Mouse (Mus musculus): ENCODE measurements around the gene Mipol1. TPM values are rescaled to one million over a fixed set of nuclear protein-coding genes. Genes with fewer than 3 reads are reported as not detected.

Mipol1 gene
- polyA plus RNA-seq (2016; fragmentation: Nextera tagmentation; extraction: Ambion mirVana): 8.7 and 10.2 TPM in 2 replicates

DNA sequence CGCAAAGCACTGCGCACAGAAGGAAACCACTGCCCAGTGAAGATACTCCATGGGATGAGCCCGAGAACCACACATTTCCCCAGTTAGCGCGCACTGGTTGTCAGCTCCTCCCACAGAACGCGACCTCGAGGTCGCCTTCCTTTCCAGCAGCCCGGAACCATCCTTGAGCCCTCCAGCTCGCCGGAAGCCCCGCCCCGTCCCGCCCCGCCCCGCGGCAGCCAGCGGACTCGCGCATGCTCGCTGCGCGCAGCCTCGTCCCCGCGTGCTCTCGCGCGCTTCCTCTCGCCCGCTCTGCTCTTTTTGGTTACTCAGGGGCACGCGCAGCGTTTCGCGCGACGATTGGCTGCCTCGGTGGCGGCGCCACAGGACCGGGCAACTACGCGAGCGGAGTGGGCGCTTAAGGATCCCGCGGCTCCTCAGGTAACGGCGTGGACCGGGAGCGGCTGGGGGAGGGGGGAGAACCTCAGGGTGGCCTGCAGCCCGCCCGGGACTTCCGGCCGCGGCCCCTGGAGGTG is at the start of gene Mipol1, which contains the start of gene Prps1l3:
Gene Mipol1 (plus strand): TSS at position 236 of the 515 bp plus-strand sequence.
Gene Prps1l3 (plus strand): TSS at position 221 of the 515 bp plus-strand sequence.
- Histone ChIP-seq H3K27ac (peak within 1 kb of the TSS; percentile 98), H3K4me3 (peak within 1 kb of the TSS; percentile 81), H3K36me3 (no peaks in the 10 kb centered on the region), H3K4me1 (peaks cover 7% of the 10 kb centered on the region), H3K27me3 (ENCODE audit: insufficient read depth, poor library complexity, severe bottlenecking) (no peaks in the 10 kb centered on the region), H3K9me3 (no peaks in the 10 kb centered on the region)
- DNase-seq (ENCODE audit: low spot score): peak; percentile 97
- under 1% methylated on average over 58 of the region's 58 CpGs for WGBS

DNA sequence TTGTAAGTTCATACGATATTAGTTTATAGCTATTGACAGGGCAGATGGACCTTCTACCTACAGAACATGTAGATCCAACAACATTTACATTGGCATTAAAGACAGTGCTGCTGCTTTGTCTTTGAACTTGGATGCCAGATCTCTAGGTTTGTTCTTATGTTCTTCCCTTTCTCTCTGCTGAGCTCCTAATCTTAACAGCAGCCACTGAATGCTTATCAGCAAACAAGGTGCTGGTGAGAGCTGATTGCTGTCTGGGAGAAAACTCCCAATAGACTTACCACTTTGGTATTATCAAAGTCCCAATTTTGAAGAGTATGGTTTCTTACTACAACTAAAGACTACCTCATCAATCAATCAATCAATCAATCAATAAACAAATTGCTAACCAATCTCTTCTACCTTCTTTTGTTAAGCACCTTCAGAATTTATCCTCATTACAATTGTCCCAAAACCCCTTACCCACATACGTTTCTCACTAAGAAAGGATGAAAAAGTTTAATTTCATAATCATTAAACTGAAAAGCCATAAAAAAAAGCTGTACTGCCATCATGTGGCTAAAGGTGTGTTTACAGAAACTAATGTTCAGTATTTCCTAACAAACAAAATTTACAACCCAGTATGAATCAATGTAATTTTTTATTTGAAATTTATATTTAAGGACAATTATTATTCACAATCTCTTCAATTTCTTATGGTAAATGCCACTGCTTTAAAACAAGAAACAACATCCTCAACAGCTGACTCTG is 45.7 kb upstream of the Mipol1 start:
- WGBS: 62% methylated on average over 2 of the region's 2 CpGs
- no peak for DNase-seq (ENCODE audit: low spot score)

DNA sequence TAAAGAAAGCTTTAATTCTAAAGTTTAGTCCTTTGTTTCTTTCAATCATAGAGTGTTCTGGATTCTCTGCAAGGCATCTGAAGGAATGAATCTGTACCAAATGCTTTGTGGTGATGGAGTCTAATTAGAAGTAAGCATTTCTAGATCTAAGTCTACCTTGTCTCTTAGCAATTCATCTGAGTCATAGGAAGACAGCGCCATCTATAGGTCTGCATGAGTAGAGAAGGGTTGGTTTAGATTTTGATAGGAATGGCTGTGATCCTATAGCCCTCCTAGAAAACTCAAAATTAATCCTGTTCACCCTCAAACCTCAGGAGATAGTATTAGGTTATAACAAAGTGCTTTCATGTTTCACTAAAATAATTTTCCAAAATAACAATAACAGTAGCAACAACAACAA is 44.8 kb upstream of the Mipol1 start:
- Histone ChIP-seq H3K4me1 (no peaks in the 10 kb centered on the region), H3K36me3 (no peaks in the 10 kb centered on the region), H3K27me3 (ENCODE audit: insufficient read depth, poor library complexity, severe bottlenecking) (no peaks in the 10 kb centered on the region), H3K27ac (no peak overlapping the region), H3K4me3 (no peak overlapping the region), H3K9me3 (no peaks in the 10 kb centered on the region)
- 0% methylated on average over 1 of the region's 1 CpGs for WGBS
- DNase-seq (ENCODE audit: low spot score): no peak

More for the DNA sequence above, 45.7 kb upstream of the Mipol1 start:
- no peaks in the 10 kb centered on the region for H3K27me3 ChIP-seq (ENCODE audit: insufficient read depth, poor library complexity, severe bottlenecking)
- no peak overlapping the region for H3K4me3 ChIP-seq
- H3K36me3 ChIP-seq: no peaks in the 10 kb centered on the region
- no peak overlapping the region for H3K27ac ChIP-seq
- no peaks in the 10 kb centered on the region for H3K9me3 ChIP-seq
- no peaks in the 10 kb centered on the region for H3K4me1 ChIP-seq

DNA sequence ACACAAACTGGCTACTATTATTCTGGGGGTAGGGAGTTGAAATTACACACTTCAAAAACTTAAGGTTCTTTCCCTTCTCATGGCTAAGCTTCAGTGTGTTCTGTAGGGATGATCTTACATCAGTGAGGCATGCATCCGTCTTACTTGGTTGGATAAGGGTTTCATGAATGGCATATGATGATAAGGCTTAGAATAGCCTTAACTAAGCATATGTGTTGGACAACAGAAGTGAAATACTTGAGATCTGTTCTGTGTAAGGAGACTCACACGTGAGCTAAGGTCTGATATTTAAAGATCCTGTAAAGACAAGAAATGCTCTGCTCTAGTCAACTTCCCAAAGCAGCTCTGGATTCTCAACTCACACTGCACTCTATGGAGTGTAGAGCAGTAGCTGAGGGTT is 44.1 kb upstream of the Mipol1 start:
- Histone ChIP-seq H3K4me3 (no peak overlapping the region), H3K36me3 (no peaks in the 10 kb centered on the region), H3K27ac (no peak overlapping the region), H3K9me3 (no peaks in the 10 kb centered on the region), H3K27me3 (ENCODE audit: insufficient read depth, poor library complexity, severe bottlenecking) (no peaks in the 10 kb centered on the region), H3K4me1 (no peaks in the 10 kb centered on the region)
- 51% methylated on average over 2 of the region's 2 CpGs for WGBS
- no peak for DNase-seq (ENCODE audit: low spot score)

DNA sequence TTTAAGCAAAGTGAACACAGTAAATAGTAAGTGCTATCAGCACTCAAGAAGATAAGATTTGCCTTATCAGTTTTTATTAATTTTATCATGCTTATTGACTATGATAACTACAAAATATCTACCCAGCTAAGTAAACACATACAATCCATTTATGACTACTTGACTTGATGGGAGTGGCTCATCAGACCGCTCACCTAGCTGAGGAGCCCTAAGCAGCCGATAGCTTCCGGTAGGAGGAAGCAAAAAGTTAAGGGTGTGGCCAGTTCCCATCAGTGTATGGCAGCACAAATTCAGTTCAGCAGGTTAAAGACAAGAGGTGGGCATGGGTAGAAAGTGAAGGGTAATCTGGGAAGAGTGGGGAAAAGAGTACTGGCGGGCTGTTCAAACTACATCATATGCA is 43.2 kb upstream of the Mipol1 start:
- no peaks in the 10 kb centered on the region for H3K4me1 ChIP-seq
- no peak overlapping the region for H3K4me3 ChIP-seq
- H3K27ac ChIP-seq: no peak overlapping the region
- WGBS: 87% methylated on average over 4 of the region's 4 CpGs
- H3K36me3 ChIP-seq: no peaks in the 10 kb centered on the region
- no peaks in the 10 kb centered on the region for H3K9me3 ChIP-seq
- H3K27me3 ChIP-seq (ENCODE audit: insufficient read depth, poor library complexity, severe bottlenecking): no peaks in the 10 kb centered on the region
- DNase-seq (ENCODE audit: low spot score): no peak

DNA sequence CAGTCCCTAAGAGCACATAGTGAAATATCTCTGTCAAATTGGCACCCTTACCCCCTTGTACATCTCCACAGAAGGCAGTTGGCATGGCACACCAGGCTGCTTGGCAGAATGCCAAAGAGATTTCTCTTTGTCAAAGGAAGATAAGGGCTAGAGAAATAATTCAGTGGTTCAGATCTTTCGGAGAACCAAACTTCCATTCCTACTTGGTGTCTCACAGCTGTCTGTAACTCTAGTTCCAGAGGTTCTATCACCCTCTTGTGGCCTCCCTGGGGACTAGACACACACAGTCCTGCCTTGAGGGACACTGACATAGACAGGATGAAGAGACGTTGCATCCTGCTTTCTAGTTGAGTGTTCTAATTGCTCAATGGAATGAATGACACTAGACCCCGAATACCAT is 35.6 kb upstream of the Mipol1 start:
- Histone ChIP-seq H3K4me3 (no peak overlapping the region), H3K9me3 (no peaks in the 10 kb centered on the region), H3K4me1 (peaks cover 7% of the 10 kb centered on the region; the same call in 1 of the 2 replicates), H3K27me3 (ENCODE audit: insufficient read depth, poor library complexity, severe bottlenecking) (0 out of 2 replicates have a peak, but pooled peaks cover 7% of the 10 kb centered on the region), H3K27ac (no peak overlapping the region), H3K36me3 (no peaks in the 10 kb centered on the region)
- 29% methylated on average over 3 of the region's 3 CpGs for WGBS
- DNase-seq (ENCODE audit: low spot score): no peak

DNA sequence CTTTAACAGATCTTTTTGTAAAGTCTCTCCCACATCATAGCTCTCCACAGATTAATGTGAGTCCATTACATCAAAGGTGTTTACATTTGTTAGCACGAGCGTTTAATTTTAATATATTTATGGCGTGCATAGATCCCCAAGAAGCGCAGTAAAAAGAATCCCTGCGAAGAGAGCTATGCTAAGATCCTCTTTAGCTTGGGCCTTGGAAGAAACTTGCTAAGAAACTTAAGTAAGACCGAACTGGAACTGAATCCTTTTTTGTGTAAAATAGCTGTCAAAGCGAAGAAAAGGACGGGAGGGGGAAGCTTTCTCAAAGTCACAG is 34.0 kb upstream of the Mipol1 start:
- Histone ChIP-seq H3K4me1 (peaks cover 7% of the 10 kb centered on the region; the same call in 1 of the 2 replicates), H3K27me3 (ENCODE audit: insufficient read depth, poor library complexity, severe bottlenecking) (0 out of 2 replicates have a peak, but pooled peaks cover 7% of the 10 kb centered on the region), H3K27ac (peak overlapping the region; percentile 85), H3K9me3 (no peaks in the 10 kb centered on the region), H3K36me3 (no peaks in the 10 kb centered on the region), H3K4me3 (peak overlapping the region; percentile 74)
- no peak for DNase-seq (ENCODE audit: low spot score)
- 12% methylated on average over 8 of the region's 8 CpGs for WGBS

DNA sequence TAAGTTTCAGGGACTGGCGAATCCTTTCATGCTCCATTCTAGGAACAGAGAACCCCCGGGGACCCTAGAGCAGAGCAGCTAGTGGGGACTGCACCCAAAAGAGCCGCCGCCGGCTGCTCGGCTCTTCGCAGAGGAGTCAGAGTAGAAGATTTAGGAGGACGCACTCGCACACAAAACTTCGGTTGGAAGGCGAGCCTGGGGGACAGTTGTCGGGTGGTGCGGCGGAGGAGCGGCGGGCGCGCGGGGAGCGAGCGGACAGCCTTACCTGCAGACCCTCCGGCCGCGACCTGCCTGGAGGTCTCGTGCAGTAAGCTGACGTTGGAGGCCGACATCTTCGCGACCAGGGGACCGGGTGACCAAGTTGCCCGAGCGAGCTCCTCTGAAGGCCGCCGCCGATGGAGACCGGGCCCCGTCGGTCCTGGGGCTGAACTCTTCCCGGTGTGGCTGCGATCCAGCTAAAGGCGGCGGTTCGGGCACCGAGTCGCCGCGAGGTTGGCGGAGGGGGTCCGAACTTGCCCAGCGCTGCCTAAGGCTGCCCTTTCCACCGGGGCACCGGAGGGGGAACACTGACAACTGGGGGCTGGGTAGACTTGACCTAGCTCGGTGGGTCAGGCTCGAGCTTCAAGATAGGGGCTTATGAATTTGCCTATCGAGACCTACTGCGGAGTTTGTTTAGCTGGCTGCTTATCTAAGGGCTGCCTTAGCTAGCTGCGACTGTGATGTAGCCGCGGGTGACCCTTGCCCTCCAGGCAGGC is 33.4 kb upstream of the Mipol1 start:
- Histone ChIP-seq H3K36me3 (no peaks in the 10 kb centered on the region), H3K4me1 (peaks cover 7% of the 10 kb centered on the region; the same call in 1 of the 2 replicates), H3K27ac (peak overlapping the region; percentile 85), H3K9me3 (no peaks in the 10 kb centered on the region), H3K27me3 (ENCODE audit: insufficient read depth, poor library complexity, severe bottlenecking) (0 out of 2 replicates have a peak, but pooled peaks cover 7% of the 10 kb centered on the region), H3K4me3 (peak overlapping the region; percentile 74)
- WGBS: under 1% methylated on average over 59 of the region's 59 CpGs
- DNase-seq (ENCODE audit: low spot score): peak; percentile 82

DNA sequence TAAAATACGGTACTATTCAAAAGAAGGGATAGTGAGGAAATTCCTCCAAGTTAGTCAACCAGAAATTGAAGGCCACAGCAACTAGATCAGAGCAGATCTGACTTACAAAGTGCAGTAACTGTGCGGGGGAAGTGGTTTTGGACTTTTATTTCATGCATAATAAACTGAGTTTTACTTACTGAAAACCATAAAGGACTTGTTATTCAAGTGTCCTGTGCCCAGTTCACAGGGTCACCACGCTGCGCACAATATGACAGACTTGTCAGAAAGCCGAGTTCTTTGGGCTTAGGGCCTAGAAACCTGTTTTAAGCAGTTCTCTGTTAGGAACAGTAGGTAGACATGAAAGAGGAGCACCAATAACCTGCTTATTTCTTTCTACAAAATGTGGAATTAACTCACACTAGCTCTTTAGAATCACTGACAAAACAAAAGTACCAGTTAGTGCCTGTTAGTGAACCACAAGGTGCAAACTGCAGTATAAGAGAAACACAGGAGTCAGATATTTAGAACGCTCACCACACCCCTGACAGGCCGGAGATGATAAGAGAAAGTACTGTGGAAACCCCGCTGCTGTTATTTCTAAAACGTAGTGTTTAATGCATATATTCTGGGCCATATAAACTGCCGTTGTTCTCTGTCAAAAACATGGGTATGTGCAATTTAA is 32.7 kb upstream of the Mipol1 start, which contains the start of gene Slc25a21:
Gene Slc25a21 (minus strand): TSS at position 110 of the 664 bp plus-strand sequence.
- Histone ChIP-seq H3K4me3 (peak within 1 kb of the TSS; percentile 74), H3K9me3 (no peaks in the 10 kb centered on the region), H3K36me3 (no peaks in the 10 kb centered on the region), H3K4me1 (peaks cover 7% of the 10 kb centered on the region; the same call in 1 of the 2 replicates), H3K27me3 (ENCODE audit: insufficient read depth, poor library complexity, severe bottlenecking) (0 out of 2 replicates have a peak, but pooled peaks cover 7% of the 10 kb centered on the region), H3K27ac (peak within 1 kb of the TSS; percentile 85)
- 47% methylated on average over 10 of the region's 10 CpGs for WGBS
- DNase-seq (ENCODE audit: low spot score): no peak

DNA sequence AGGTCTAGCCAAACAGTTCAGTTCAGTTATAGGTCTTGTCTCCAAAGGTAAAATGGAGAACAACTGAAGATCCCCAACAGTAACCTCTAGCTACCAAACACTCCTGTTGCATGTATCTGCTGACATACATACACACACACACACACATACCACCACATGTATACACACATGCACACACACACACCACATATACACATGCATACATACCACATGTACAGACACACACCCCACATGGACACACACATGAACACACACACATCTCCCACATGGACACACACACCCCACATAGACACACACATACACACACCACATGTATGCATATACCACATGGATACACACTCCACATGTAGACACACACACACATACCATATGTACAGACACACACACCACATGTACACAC is 32.0 kb upstream of the Mipol1 start:
- no peaks in the 10 kb centered on the region for H3K9me3 ChIP-seq
- peaks cover 7% of the 10 kb centered on the region; the same call in 1 of the 2 replicates for H3K4me1 ChIP-seq
- no peaks in the 10 kb centered on the region for H3K36me3 ChIP-seq
- 0 out of 2 replicates have a peak, but pooled peaks cover 7% of the 10 kb centered on the region for H3K27me3 ChIP-seq (ENCODE audit: insufficient read depth, poor library complexity, severe bottlenecking)
- H3K27ac ChIP-seq: peak overlapping the region; percentile 53; the same call in 1 of the 2 replicates
- no peak for DNase-seq (ENCODE audit: low spot score)
- no peak overlapping the region for H3K4me3 ChIP-seq

DNA sequence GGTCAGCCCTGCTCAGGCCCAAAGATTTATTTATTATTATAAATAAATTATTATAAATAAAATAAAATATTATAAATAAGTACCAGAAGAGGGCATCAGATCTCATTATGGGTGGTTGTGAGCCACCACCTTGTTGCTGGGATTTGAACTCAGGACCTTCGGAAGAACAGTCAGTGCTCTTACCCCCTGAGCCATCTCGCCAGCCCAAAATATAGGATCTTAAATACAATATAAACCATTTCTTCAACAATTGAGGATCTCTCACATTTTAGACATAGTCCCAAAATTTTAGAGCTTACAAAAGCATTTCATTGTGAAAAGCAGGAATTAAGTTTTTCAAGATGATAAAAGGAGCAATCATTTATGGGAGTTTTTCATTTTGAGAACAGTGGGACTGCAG is 30.8 kb upstream of the Mipol1 start:
- Histone ChIP-seq H3K4me3 (no peak overlapping the region), H3K4me1 (peaks cover 7% of the 10 kb centered on the region; the same call in 1 of the 2 replicates), H3K27ac (no peak overlapping the region), H3K27me3 (ENCODE audit: insufficient read depth, poor library complexity, severe bottlenecking) (0 out of 2 replicates have a peak, but pooled peaks cover 7% of the 10 kb centered on the region), H3K36me3 (no peaks in the 10 kb centered on the region), H3K9me3 (no peaks in the 10 kb centered on the region)
- no peak for DNase-seq (ENCODE audit: low spot score)
- WGBS: 82% methylated on average over 2 of the region's 2 CpGs

DNA sequence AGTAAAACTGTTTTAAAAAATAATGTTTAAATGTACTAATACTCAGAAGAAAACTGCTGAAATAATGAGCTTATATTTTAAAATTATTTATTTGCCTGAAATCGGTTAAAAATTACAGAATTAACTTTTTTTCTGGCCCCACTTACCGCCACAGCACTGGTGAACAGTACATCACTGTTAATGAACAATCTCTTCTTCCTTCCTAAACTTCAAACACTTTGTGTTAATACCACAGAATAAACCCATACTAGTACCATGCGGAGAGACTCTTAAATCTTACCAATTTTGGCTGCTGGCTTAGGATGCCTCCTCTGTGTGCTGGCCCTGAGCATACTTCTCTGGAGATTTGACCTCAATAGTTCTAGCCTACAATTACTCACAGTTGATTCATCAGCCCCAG is 28.3 kb upstream of the Mipol1 start:
- H3K36me3 ChIP-seq: no peaks in the 10 kb centered on the region
- 0 out of 2 replicates have a peak, but pooled peaks cover 7% of the 10 kb centered on the region for H3K27me3 ChIP-seq (ENCODE audit: insufficient read depth, poor library complexity, severe bottlenecking)
- 87% methylated on average over 3 of the region's 3 CpGs for WGBS
- H3K4me1 ChIP-seq: peaks cover 3% of the 10 kb centered on the region; the same call in 1 of the 2 replicates
- H3K9me3 ChIP-seq: no peaks in the 10 kb centered on the region
- no peak overlapping the region for H3K4me3 ChIP-seq
- DNase-seq (ENCODE audit: low spot score): no peak
- no peak overlapping the region for H3K27ac ChIP-seq
